Mouse (Mus musculus): ENCODE measurements at regions not wholly inside any gene's neighbourhood (a gene's known extent, or its start where the extent isn't known, plus 50 kb on each side); places are given as distances from the start of the nearest gene placed in this dataset.
A peak's percentile ranks its signal among the peaks of the same experiment; 100 is the strongest.

DNA sequence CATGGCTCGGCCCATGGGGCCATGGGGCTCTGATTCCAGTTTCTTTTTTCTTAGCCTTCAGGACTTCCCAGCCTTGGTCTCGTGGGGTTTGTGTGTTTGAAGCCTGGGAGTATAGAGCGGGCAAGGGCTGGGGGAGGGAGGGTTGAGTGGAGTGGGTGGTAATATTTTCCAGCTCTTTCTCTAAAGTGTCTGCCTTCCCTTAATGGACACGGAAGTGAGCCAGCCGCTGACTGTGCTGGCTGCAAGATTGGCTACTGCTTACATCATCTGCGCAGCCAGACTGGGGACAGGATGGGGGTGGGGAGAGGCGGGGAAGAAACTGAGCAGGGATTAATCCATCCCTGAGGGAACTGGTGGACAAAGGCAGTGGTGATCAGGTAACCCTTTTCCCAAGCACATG is 52.3 kb downstream of the Tnp1 start:
- H3K9ac ChIP-seq (replicated peaks) = peak overlapping the region; percentile 44; the same call in 1 of the 2 replicates
- ATAC-seq (ENCODE audit: insufficient number of reproducible peaks, insufficient read depth, low FRiP score, low TSS enrichment, low read depth) = peak; percentile 78
- H3K4me1 ChIP-seq (replicated peaks) = peaks cover 16% of the 10 kb centered on the region
- H3K36me3 ChIP-seq = no peaks in the 10 kb centered on the region
- H3K4me3 ChIP-seq (replicated peaks) = 0 out of 2 replicates have a peak overlapping the region, but pooled peaks have one; percentile 9
- H3K27ac ChIP-seq = peak overlapping the region; percentile 86
- H3K27me3 ChIP-seq = peaks cover 2% of the 10 kb centered on the region; the same call in 1 of the 2 replicates
- H3K4me2 ChIP-seq = peak overlapping the region; percentile 43
- 17% methylated on average over 7 of the region's 7 CpGs for WGBS
- H3K9me3 ChIP-seq = no peaks in the 10 kb centered on the region

DNA sequence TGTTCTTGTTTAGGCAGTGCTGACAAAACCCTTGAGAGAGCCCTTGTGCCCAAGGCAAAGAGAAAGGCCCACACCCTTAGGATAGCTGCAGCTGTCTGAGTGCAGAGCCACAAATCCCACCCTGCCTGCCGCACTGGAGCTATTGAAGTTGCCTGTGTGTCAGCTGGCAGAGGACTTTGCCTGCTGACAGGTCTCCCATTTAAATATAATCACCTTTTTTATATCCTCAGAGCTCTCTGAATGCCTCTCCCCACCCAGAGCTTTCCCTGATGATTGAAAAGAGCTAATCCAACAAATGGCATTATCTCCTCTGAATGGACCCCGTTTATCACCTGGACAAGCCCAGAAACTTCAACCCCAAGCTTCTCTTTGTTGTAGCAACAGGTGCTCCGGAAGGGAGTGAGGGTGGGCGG is 55.5 kb downstream of the Tnp1 start:
- Histone ChIP-seq H3K4me2 (no peak overlapping the region), H3K27me3 (peaks cover 2% of the 10 kb centered on the region; the same call in 1 of the 2 replicates), H3K9me3 (no peaks in the 10 kb centered on the region), H3K4me3 (replicated peaks) (no peak overlapping the region), H3K9ac (replicated peaks) (no peak overlapping the region), H3K27ac (no peak overlapping the region), H3K36me3 (no peaks in the 10 kb centered on the region), H3K4me1 (replicated peaks) (peaks cover 16% of the 10 kb centered on the region)
- WGBS = 4% methylated on average over 4 of the region's 4 CpGs
- no peak for ATAC-seq (ENCODE audit: insufficient number of reproducible peaks, insufficient read depth, low FRiP score, low TSS enrichment, low read depth)

DNA sequence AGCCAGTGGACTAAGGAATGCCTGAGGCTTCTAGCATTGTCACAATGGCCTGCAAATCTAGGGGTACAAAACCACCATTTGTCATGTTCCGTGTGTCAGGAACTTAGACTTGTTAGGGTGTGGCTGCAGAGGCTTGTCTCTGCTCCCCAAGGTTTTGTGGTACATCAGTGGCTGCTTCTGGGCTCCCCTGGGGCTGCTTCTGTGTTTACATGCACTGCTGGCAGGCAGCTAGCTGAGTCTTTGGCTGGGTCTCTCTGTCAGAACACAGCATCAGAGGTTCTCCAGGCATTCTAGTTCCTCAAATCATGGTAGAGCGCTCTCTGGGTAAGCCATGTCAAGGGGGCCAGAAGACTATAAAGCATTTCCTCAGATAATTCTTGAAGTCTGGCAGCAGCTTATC is 60.3 kb downstream of the Tnp1 start:
- Histone ChIP-seq H3K4me1 (replicated peaks) (peaks cover 16% of the 10 kb centered on the region), H3K4me2 (no peak overlapping the region), H3K9me3 (no peaks in the 10 kb centered on the region), H3K9ac (replicated peaks) (no peak overlapping the region), H3K27me3 (peaks cover 2% of the 10 kb centered on the region), H3K36me3 (no peaks in the 10 kb centered on the region), H3K4me3 (replicated peaks) (no peak overlapping the region), H3K27ac (no peak overlapping the region)
- 76% methylated on average over 2 of the region's 2 CpGs for WGBS
- no peak for ATAC-seq (ENCODE audit: insufficient number of reproducible peaks, insufficient read depth, low FRiP score, low TSS enrichment, low read depth)

DNA sequence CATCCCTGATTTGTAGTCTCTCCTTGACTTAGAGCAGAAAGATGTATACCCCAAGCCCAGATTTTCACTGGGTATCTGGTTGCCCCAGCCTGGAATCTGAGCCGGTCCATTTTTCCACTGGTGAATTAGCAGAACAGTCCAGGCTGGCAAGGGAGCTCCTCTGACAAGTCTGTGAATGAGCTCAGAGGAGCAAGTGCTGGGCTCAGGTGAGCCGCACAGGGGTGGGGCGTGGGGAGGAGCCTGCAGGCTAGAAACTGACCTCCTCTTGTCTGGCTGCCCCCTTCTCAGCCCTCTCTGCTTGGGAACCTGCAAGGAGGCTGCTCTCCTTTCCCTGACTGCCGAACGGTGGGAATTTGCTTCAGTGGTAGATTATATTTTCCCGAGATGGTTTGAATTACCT is 62.8 kb downstream of the Tnp1 start:
- peak; percentile 64; the same call in 1 of the 2 replicates for ATAC-seq (ENCODE audit: insufficient number of reproducible peaks, insufficient read depth, low FRiP score, low TSS enrichment, low read depth)
- Histone ChIP-seq H3K4me1 (replicated peaks) (peaks cover 11% of the 10 kb centered on the region), H3K27ac (0 out of 2 replicates have a peak overlapping the region, but pooled peaks have one; percentile 35), H3K4me3 (replicated peaks) (no peak overlapping the region), H3K9ac (replicated peaks) (no peak overlapping the region), H3K9me3 (no peaks in the 10 kb centered on the region), H3K27me3 (no peaks in the 10 kb centered on the region; the same call in 1 of the 2 replicates), H3K36me3 (no peaks in the 10 kb centered on the region), H3K4me2 (peak overlapping the region; percentile 26)
- 7% methylated on average over 6 of the region's 6 CpGs for WGBS

DNA sequence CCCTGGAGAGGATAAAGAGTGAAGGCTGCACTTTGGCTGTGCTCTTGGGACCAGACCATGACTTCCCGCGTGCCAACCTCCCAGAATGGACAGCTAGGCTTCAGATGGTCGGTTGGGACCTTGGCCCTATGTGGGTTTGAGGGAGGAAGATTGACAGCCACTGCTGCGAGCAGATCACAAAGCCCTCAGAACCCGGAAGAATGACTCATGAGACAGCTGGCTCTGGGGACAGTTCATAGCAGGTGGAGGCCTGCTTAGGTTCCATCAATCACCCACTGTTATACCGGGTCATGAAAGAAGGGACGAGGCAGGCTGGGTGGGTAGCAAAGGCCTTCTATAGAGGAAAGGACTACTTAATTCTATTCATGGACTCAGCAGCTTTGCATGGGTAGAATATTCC is 63.9 kb downstream of the Tnp1 start:
- Histone ChIP-seq H3K27me3 (no peaks in the 10 kb centered on the region; the same call in 1 of the 2 replicates), H3K4me3 (replicated peaks) (no peak overlapping the region), H3K9ac (replicated peaks) (no peak overlapping the region), H3K4me1 (replicated peaks) (peaks cover 11% of the 10 kb centered on the region), H3K27ac (no peak overlapping the region), H3K4me2 (no peak overlapping the region), H3K9me3 (no peaks in the 10 kb centered on the region), H3K36me3 (no peaks in the 10 kb centered on the region)
- ATAC-seq (ENCODE audit: insufficient number of reproducible peaks, insufficient read depth, low FRiP score, low TSS enrichment, low read depth) = no peak
- WGBS = 61% methylated on average over 7 of the region's 7 CpGs

DNA sequence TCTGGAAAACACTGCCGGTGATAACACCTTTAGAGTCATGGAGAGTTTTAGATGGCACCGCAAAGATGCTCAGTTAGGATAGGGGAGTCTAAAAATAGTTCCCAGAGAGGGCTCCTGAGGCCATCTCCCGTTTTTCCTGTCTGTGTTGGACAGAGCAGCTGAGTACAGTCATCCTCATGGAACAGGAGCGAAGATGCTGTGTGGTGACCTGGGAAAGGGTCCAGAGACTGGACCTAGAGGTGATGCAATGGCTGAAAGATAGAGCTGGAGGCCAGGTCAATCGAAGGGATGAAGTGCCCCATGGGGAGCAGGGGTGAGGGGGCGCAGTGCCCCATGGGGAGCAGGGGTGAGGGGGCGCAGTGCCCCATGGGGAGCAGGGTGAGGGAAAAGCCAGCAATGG is 64.3 kb downstream of the Tnp1 start:
- no peaks in the 10 kb centered on the region for H3K9me3 ChIP-seq
- no peaks in the 10 kb centered on the region; the same call in 1 of the 2 replicates for H3K27me3 ChIP-seq
- no peak for ATAC-seq (ENCODE audit: insufficient number of reproducible peaks, insufficient read depth, low FRiP score, low TSS enrichment, low read depth)
- no peak overlapping the region for H3K9ac ChIP-seq (replicated peaks)
- no peak overlapping the region for H3K4me3 ChIP-seq (replicated peaks)
- no peaks in the 10 kb centered on the region for H3K36me3 ChIP-seq
- H3K4me1 ChIP-seq (replicated peaks) = peaks cover 11% of the 10 kb centered on the region
- no peak overlapping the region for H3K4me2 ChIP-seq
- WGBS = 87% methylated on average over 7 of the region's 7 CpGs
- no peak overlapping the region for H3K27ac ChIP-seq

DNA sequence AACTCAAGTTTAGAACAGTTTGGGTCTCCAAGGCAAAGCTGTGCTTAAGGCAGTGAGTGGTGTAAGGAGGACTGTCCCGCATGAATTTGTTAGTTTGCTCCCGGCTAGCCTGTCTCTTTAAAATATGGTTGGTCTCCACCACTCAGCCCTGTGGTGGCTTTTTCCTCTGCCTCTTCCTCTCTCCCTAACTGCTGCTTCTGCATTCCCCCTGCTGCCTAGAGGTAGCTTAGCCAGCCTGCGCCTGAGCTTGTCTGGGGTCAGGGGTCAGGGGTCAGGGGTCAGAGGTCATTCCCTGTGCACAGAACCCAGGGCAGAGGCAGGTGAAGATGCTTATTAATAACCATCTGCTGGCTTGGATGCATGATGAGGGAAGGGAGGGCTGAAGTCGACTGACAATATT is 69.5 kb downstream of the Tnp1 start:
- no peak overlapping the region for H3K9ac ChIP-seq (replicated peaks)
- 24% methylated on average over 4 of the region's 4 CpGs for WGBS
- no peak overlapping the region; the same call in 1 of the 2 replicates for H3K27ac ChIP-seq
- no peak overlapping the region for H3K4me3 ChIP-seq (replicated peaks)
- peaks cover 18% of the 10 kb centered on the region for H3K4me1 ChIP-seq (replicated peaks)
- no peak overlapping the region for H3K4me2 ChIP-seq
- no peaks in the 10 kb centered on the region for H3K9me3 ChIP-seq
- no peaks in the 10 kb centered on the region for H3K36me3 ChIP-seq
- H3K27me3 ChIP-seq = no peaks in the 10 kb centered on the region; the same call in 1 of the 2 replicates
- no peak for ATAC-seq (ENCODE audit: insufficient number of reproducible peaks, insufficient read depth, low FRiP score, low TSS enrichment, low read depth)

DNA sequence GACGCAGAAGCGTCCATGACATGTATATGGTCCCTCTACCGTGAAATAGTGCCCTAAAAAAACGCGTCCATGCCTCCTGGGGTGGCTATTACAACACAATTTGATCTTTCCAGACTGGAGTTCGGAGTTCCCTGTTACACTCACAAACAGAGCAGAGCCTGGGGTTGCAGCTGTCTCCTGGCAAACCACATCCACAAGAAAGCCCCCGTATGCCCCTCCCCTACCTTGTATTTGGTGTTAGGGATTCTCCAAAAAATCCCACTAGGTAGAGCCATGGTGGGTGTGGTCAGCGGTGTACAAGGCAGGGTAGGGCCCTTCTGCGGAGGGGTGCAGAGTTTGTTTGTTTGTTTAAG is 70.0 kb downstream of the Tnp1 start:
- Histone ChIP-seq H3K4me2 (peak overlapping the region; percentile 54), H3K9ac (replicated peaks) (no peak overlapping the region), H3K9me3 (no peaks in the 10 kb centered on the region), H3K27me3 (no peaks in the 10 kb centered on the region; the same call in 1 of the 2 replicates), H3K36me3 (no peaks in the 10 kb centered on the region), H3K4me3 (replicated peaks) (peak overlapping the region; percentile 22), H3K27ac (peak overlapping the region; percentile 66; the same call in 1 of the 2 replicates), H3K4me1 (replicated peaks) (peaks cover 18% of the 10 kb centered on the region)
- ATAC-seq (ENCODE audit: insufficient number of reproducible peaks, insufficient read depth, low FRiP score, low TSS enrichment, low read depth) = 0 out of 2 replicates have a peak, but pooled peaks have one; percentile 34
- WGBS = 13% methylated on average over 9 of the region's 9 CpGs

DNA sequence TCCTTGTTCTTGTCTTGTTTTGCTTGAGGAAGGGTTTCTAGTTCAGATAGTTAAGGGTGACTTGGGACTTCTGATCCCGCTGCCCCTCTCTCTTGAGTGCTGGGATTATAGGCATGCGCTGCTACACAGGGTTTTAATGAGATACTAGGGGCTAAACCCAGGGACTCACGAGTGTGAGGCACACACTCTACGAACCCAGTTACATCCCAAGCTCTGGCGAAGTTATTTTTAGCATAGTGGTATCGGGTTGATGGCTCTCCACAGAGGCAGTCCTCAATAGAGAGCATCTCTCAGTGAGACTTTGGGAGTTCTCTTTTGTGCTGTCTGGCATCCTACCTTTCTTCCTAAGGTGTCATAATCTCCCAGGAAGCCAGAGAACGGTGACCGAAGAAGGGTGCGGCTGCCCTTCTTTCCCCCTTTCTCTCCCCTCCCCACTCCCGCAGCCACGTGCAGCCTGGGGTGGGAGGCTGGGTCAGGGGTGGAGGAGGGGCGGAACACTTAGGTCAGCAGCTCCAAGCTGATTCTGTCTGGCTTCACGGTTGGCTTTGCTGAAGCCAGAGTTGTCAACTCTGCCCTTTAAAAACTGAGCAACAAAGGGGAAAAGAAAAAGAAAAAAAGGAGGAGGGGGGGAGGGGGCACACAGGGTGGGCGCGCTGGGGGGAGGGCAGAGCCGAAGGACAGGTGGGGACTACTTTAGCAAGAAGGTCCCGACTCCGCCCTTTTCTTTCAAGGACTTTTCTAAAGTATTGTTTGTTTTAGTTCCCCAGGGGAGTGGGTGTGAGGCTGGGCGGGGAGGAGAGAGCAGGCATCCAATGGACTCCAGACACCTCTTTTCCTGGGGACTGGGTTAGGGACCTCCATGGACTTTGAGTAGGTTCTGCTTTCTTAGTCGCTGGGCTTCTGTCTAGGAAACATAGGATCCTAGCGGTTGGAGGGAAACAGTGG is 70.4 kb upstream of the Igfbp5 start:
- H3K4me1 ChIP-seq (replicated peaks) = peaks cover 18% of the 10 kb centered on the region
- peak overlapping the region; percentile 54 for H3K4me2 ChIP-seq
- peak overlapping the region; percentile 22 for H3K4me3 ChIP-seq (replicated peaks)
- H3K9me3 ChIP-seq = no peaks in the 10 kb centered on the region
- H3K27me3 ChIP-seq = no peaks in the 10 kb centered on the region
- peak overlapping the region; percentile 66; the same call in 1 of the 2 replicates for H3K27ac ChIP-seq
- no peak overlapping the region for H3K9ac ChIP-seq (replicated peaks)
- WGBS = 11% methylated on average over 21 of the region's 21 CpGs
- no peaks in the 10 kb centered on the region for H3K36me3 ChIP-seq
- ATAC-seq (ENCODE audit: insufficient number of reproducible peaks, insufficient read depth, low FRiP score, low TSS enrichment, low read depth) = peak; percentile 40

DNA sequence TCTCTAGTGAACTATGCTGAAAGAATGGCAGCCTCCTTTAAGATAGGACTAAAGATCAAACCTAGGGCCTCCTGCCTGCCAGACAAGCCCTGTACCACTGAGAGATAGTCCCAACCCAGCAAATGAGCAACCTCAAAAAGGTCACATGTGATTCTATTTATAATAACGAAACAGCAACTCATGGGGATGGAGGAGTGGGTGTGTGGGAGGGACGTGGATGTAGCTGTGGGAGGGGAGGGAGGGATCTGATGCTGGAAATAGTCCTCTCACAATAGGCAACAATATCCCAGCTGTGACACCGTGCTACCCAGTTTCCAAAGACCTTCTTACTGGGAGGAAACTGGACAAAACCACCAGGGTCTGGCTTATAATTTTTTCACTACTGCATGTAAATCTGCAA is 69.5 kb upstream of the Igfbp5 start:
- Histone ChIP-seq H3K36me3 (no peaks in the 10 kb centered on the region), H3K9ac (replicated peaks) (no peak overlapping the region), H3K27ac (no peak overlapping the region), H3K4me1 (replicated peaks) (peaks cover 18% of the 10 kb centered on the region), H3K4me3 (replicated peaks) (no peak overlapping the region), H3K4me2 (no peak overlapping the region), H3K9me3 (no peaks in the 10 kb centered on the region), H3K27me3 (no peaks in the 10 kb centered on the region)
- no peak for ATAC-seq (ENCODE audit: insufficient number of reproducible peaks, insufficient read depth, low FRiP score, low TSS enrichment, low read depth)
- whole genome bisulfite sequencing = 41% methylated on average over 3 of the region's 3 CpGs

DNA sequence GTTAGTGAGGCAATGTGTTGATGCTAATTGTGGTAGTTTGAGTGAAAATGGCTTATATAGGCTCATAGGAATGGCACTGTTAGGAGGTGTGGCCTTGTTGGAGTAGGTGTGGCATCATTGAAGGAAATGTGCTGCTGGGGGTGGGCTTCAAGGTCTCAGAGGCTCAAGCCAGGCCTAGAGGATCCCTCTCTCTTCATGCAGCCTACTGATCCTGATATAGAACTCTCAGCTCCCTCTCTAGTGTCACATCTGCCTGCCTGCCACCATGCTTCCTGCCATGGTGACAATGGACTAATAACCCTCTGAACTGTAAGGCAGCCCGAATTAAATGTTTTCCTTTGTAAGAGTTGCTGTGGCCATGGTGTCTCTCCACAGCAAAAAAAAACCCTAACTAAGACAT is 68.4 kb upstream of the Igfbp5 start:
- Histone ChIP-seq H3K4me1 (replicated peaks) (peaks cover 18% of the 10 kb centered on the region), H3K9ac (replicated peaks) (no peak overlapping the region), H3K27ac (no peak overlapping the region), H3K9me3 (no peaks in the 10 kb centered on the region), H3K27me3 (no peaks in the 10 kb centered on the region), H3K4me3 (replicated peaks) (no peak overlapping the region), H3K4me2 (no peak overlapping the region), H3K36me3 (no peaks in the 10 kb centered on the region)
- WGBS = 79% methylated on average over 1 of the region's 1 CpGs
- ATAC-seq (ENCODE audit: insufficient number of reproducible peaks, insufficient read depth, low FRiP score, low TSS enrichment, low read depth) = no peak
